Mouse (Mus musculus) monocyte, adult 2 months (primary cell): ENCODE results near the gene Tgm2.

Source experiments
- DNase-seq, 2 experiments: peaks; one replicate each; pipeline ENCODE4 v3.0.0; 2022; ENCODE audit warnings: low spot score in 2 of 2, low read depth in 1 of 2

Tgm2 gene

GRCm38 (mm10) chr2:158167496-158168205 lies 21.4 kb upstream of the Tgm2 start:
- no peak for DNase-seq

DNA sequence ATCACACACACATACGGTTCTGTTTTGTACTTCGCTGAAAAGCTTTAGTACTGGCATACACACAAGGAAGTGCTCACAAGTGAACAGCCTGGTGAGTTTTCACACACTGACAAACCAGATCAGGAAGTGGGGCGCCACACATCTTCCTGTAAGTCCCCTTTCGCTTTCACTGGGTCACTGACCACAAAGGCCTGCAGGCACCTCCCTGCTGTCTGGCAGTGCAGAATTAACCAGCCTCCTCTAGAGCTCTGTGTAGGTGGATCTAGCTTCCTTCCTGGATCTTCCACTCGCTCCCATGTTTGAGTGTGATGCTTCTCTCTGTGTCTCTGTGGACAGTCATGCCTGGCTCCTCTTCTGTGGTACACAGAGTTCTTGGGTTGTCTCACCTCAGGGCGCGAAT lies 20.4 kb upstream of the Tgm2 start:
- peak; percentile 77 to 84 for DNase-seq

DNA sequence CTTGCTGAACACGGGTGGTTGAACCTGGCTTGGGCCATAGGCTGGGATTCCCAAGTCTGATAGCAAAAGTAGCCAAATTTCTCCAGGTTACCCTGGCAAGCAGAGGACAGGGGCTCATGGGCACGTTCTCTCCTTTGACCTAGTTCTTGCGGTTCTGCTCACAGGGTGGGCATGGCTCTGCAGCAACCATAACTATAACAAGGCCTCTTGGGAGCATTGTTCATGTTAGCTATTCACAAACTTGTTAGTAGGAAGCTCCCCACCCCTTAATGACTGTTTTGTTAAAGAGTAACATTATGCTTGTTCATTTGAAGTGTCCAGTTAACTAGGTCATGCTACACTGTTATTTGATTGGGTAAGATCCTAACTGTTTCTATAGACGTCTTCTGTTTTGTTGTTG lies 19.5 kb upstream of the Tgm2 start:
- DNase-seq, result no peak

DNA sequence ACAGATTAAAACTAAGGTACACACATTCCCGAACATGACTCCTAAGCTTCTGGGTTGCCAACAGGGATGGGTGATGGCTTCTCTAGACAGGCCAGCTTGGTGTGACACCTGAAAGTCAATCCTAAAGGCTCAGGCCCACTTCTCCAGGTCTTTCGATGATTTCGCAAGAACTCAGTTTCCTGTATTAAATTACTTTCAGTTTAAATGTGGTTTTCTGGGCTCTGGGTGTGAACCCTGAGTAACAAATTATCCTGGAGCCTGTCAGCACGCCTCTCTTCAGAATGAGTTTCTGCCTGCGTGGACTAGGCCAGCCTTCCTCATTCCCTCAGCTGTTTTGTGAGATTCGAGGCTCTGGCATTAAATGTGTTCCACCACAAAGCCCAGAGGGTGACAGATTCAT lies 16.8 kb upstream of the Tgm2 start:
- no peak for DNase-seq

DNA sequence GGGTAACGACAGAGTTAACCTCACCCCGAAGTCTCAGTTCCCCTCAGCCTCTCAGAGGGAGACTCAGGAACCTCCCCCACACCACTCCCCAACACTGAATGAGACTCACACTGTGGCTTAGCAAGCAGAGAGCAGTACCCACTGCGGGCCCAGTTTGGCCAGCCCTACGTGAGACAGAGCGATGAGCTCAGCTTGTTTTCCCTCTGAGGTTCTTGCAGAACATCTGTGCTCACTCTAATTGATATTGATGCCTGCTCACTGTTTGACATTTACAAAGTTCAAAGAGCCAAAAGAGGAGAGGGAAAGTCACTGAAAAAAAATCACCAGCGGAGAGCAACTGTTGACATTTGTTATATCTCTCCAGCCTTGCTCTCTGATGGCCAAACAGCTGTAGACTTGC lies 15.5 kb upstream of the Tgm2 start:
- no peak for DNase-seq

- DNase-seq, result no peak
Observed at GRCm38 (mm10) chr2:158159376-158160235, 13.4 kb upstream of the Tgm2 start.

GRCm38 (mm10) chr2:158157654-158158053 lies 11.4 kb upstream of the Tgm2 start:
- DNase-seq, result no peak

GRCm38 (mm10) chr2:158156487-158156886 lies 10.3 kb upstream of the Tgm2 start:
- DNase-seq, result no peak

DNA sequence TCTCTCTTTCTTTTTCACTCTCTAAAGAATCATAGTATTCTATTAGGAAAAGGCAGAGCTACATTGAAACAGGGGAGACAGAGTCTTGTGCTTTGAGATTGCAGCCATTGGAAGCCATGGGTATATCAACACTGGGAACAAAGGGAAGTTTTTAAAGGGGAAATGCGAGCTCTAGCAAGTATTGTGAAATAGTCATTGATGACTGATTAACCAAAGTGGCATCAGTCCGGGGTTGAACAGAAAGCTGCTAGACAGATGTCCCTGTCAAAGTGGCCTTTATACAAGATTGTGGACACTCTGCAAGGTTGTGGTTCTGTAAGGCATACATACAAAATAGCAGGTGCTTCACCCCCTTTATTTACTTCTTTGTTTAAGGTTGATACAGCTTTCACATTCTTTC lies 9.4 kb upstream of the Tgm2 start:
- no peak for DNase-seq

DNA sequence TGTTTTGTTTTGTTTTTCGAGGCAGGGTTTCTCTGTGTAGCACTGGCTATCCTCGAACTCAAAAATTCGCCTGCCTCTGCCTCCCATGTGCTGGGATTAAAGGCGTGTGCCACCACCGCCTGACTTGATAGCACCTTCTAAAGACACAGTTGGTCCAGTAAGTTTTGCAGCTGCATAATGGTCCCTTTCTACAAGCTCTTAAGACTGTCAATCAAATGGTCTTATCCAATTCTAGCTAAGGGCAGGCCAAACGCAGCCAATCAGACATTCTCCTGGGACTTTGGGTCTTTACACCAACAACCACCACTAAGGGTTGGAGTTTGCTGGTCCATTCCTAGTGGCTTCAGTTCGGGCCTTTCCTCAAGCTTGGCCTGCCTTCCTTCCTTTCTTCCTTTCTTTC lies 8.9 kb upstream of the Tgm2 start:
- DNase-seq, result no peak

GRCm38 (mm10) chr2:158154641-158155040 lies 8.4 kb upstream of the Tgm2 start:
- DNase-seq, result no peak

GRCm38 (mm10) chr2:158153728-158154343 lies 7.6 kb upstream of the Tgm2 start:
- DNase-seq, result no peak

- DNase-seq, result no peak
Observed at GRCm38 (mm10) chr2:158152685-158153309, 6.6 kb upstream of the Tgm2 start.

GRCm38 (mm10) chr2:158151077-158151476 lies 4.8 kb upstream of the Tgm2 start:
- no peak for DNase-seq

- no peak for DNase-seq
Observed at GRCm38 (mm10) chr2:158146971-158147370, 735 bp upstream of the Tgm2 start.

DNA sequence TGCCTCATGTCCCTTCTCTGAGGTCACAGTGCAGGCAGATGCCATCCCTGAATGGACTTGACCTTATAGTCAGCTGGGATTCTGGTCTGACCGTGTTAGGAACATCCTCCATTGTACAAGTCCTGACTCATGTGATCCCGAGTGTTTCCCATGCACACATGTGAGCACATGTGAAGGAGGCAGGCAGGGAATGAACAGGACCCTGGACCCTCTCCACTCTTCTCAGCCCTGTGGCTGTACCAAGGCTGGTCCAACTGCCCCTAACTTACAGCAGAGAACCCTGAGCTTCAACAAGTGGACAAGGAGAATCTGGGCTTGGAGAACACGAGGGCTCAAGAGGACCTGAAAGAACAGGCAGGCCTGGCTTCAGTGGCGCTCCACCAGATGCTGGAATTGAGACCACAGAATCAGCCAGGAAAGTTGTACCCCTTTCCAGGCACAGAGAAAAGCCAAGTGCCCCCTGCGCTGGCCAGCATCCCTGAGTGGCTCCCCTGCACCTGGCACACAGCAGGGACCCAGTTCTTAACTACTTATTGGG lies 639 bp downstream of the Tgm2 start:
- DNase-seq, result peak in 1 of 2 experiments; percentile 56

- no peak for DNase-seq
Observed at GRCm38 (mm10) chr2:158144750-158145527, 1.3 kb downstream of the Tgm2 start.

GRCm38 (mm10) chr2:158144263-158144662 lies 2.0 kb downstream of the Tgm2 start:
- DNase-seq, result no peak

DNA sequence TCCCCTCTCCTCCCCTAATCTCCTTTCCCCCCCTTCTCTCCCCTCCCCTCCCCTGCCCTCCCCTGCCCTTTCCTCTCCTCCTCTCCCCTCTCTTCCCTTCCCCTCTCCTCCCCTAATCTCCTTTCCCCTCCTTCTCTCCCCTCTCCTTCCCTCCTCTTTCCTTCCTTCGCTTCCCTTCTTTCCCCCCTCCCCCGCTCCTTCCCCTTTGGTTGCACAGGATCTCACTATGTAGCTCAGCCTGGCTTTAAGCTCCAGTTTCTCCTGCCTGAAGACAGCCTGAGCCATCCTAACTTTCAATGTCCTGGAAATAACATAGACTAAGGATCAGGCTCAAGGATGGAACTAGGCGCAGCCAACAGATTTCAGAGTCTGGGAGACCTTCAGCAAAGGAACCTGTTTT lies 2.4 kb downstream of the Tgm2 start:
- no peak for DNase-seq

DNA sequence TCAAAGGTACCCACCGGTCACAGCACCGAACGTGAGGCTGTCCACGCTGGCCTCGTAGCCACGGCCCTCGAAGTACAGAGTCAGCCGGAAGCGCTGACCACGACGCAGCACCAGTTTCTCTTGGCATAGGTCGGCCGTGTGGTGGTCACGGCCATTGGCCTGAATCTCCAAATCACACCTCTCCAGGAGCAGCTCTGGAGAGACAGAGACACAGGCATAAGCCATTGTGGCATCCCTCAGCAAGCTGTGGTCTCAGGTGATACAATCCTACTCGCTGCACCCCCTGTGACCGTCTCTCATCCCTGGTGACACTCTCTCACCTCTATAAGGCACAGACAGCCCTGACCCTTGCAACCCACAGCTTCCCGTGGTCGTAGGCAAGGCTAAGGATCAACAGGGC lies 3.3 kb downstream of the Tgm2 start:
- DNase-seq, result no peak
